9 mouse cellular contexts compared by ENCODE assay signal in the genomic region with DNA sequence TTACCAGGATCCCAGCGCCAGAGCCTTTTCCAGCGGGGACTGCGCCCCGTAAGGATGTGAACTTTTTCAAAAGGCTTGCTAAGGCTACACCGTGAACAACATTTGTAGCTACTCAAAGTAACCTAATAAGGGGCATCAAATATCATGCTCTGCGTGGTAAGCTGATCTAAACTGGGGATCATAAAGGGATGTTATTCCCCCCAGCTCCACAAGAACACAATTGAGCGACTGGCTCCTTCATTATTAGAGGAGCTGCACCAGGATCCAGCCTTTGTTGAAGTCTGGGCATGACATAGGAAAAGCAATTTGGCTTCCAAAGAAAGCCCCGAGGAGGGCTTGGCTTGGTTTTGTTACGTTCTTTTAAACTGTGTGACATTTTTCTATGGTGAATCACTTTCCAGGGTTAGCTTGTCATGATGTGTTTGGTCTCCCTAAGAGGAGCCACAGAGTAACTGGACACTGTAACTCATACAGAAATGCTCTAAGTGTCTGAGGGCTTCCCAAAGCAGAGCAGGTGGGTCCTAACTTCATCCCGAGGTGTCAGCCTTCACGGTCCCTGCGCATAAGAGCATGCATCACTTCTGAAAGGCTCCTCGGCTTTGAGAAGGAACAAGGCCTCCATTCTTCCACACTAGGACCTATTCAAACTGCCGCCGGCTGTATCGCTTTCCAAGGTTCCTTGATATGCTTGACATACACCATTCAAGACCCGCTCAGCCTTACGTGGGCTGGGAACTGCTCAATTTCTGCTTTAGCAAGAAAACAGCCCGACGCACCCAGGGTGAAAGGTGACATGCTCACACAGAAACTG. TPM values are rescaled to one million over a fixed set of nuclear protein-coding genes. Genes with fewer than 3 reads are reported as not detected.
DNase-seq lines count a peak whose midpoint lies in the region; ATAC-seq lines count a peak whose summit lies in the region.
"Had no signal": no experiment of that assay in that cellular context is flagged by ENCODE, and none has a peak within 500 bp of the region (broad histone marks: within the 10 kb centered on the region; RNA-seq: fewer than 3 reads in every experiment).

No protein-coding gene starts in this region.

- H3K27ac ChIP-seq in hindbrain, embryonic 12.5 days: peak overlapping the region; percentile 67
- peak overlapping the region; percentile 75 for H3K27ac ChIP-seq in midbrain, embryonic 12.5 days (replicated peaks)
- H3K27ac ChIP-seq in liver, embryonic 12.5 days: no peak overlapping the region

- 27% methylated on average over 20 of the region's 20 CpGs for WGBS in hindbrain, embryonic 12.5 days
- 33% methylated on average over 20 of the region's 20 CpGs for WGBS in midbrain, embryonic 12.5 days
- WGBS in liver, embryonic 12.5 days (ENCODE audit: insufficient replicate concordance): 80% methylated on average over 20 of the region's 20 CpGs

- H3K36me3 ChIP-seq in hindbrain, embryonic 12.5 days: no peaks in the 10 kb centered on the region
- no peaks in the 10 kb centered on the region for H3K36me3 ChIP-seq in midbrain, embryonic 12.5 days
- no peaks in the 10 kb centered on the region for H3K36me3 ChIP-seq in liver, embryonic 12.5 days

- H3K4me1 ChIP-seq in hindbrain, embryonic 12.5 days: 0 out of 2 replicates have a peak, but pooled peaks cover 5% of the 10 kb centered on the region
- H3K4me1 ChIP-seq in midbrain, embryonic 12.5 days: 0 out of 2 replicates have a peak, but pooled peaks cover 4% of the 10 kb centered on the region
- H3K4me1 ChIP-seq in liver, embryonic 12.5 days: no peaks in the 10 kb centered on the region

- H3K4me3 ChIP-seq in hindbrain, embryonic 12.5 days: no peak overlapping the region
- H3K4me3 ChIP-seq in midbrain, embryonic 12.5 days: no peak overlapping the region
- H3K4me3 ChIP-seq in liver, embryonic 12.5 days: no peak overlapping the region

- no peak overlapping the region for H3K9ac ChIP-seq in hindbrain, embryonic 12.5 days
- no peak overlapping the region for H3K9ac ChIP-seq in midbrain, embryonic 12.5 days (replicated peaks)
- H3K9ac ChIP-seq in liver, embryonic 12.5 days: no peak overlapping the region

- peak; percentile 89 for ATAC-seq in hindbrain, embryonic 12.5 days (ENCODE audit: low FRiP score)
- ATAC-seq in midbrain, embryonic 12.5 days (ENCODE audit: low FRiP score, low read depth): peak; percentile 90
- ATAC-seq in liver, embryonic 12.5 days: no peak

- H3K4me2 ChIP-seq in hindbrain, embryonic 12.5 days (replicated peaks): peak overlapping the region; percentile 30
- H3K4me2 ChIP-seq in midbrain, embryonic 12.5 days (replicated peaks): peak overlapping the region; percentile 12; the same call in 1 of the 2 replicates
- H3K4me2 ChIP-seq in liver, embryonic 12.5 days: no peak overlapping the region

- DNase-seq in NIH3T3 (ENCODE audit: low read depth): peak; percentile 11
- DNase-seq in embryo, embryonic 10.5 days (ENCODE audit: low spot score): peak; percentile 64
- no peak for DNase-seq in gastrocnemius, adult 8-10 months (ENCODE audit: low spot score in 2 of 2)
- no peak for DNase-seq in adipocyte (ENCODE audit: low spot score)
- DNase-seq in cerebellum, postnatal 14 days: no peak
- DNase-seq: heart, postnatal 36 days had no signal

- no peaks in the 10 kb centered on the region for H3K27me3 ChIP-seq in hindbrain, embryonic 12.5 days
- no peaks in the 10 kb centered on the region for H3K27me3 ChIP-seq in midbrain, embryonic 12.5 days
- H3K27me3 ChIP-seq in liver, embryonic 12.5 days (replicated peaks): no peaks in the 10 kb centered on the region

- no peaks in the 10 kb centered on the region for H3K9me3 ChIP-seq in hindbrain, embryonic 12.5 days (replicated peaks)
- H3K9me3 ChIP-seq in midbrain, embryonic 12.5 days: 0 out of 2 replicates have a peak, but pooled peaks cover 3% of the 10 kb centered on the region
- H3K9me3 ChIP-seq in liver, embryonic 12.5 days (replicated peaks): no peaks in the 10 kb centered on the region

RNA-seq across cellular contexts. Expression of a gene that starts 31.2 kb away (rescaled TPM):
- polyA plus RNA-seq in hindbrain, embryonic 12.5 days (2016; fragmentation: Nextera tagmentation; extraction: Ambion mirVana): 5.9 and 8.3 TPM in 2 replicates
- polyA plus RNA-seq in midbrain, embryonic 12.5 days (2016; fragmentation: Nextera tagmentation; extraction: Ambion mirVana): 3.2 and 3.8 TPM in 2 replicates
- total RNA-seq in gastrocnemius, adult 8-10 months (2022): not detected
- polyA plus RNA-seq in liver, embryonic 12.5 days (2016; fragmentation: Nextera tagmentation; extraction: Ambion mirVana): 9.9 and 10.7 TPM in 2 replicates

RNA-seq across cellular contexts. Expression of a gene that starts 43.5 kb away (rescaled TPM):
- polyA plus RNA-seq in hindbrain, embryonic 12.5 days (2016; fragmentation: Nextera tagmentation; extraction: Ambion mirVana): 23.2 and 26.0 TPM in 2 replicates
- 23.8 and 25.3 TPM in 2 replicates for polyA plus RNA-seq in midbrain, embryonic 12.5 days (2016; fragmentation: Nextera tagmentation; extraction: Ambion mirVana)
- 1 to 10 TPM; 3.0 to 3.7 (median 3.5) TPM for total RNA-seq in gastrocnemius, adult 8-10 months (2022)
- 10.0 and 10.6 TPM in 2 replicates for polyA plus RNA-seq in liver, embryonic 12.5 days (2016; fragmentation: Nextera tagmentation; extraction: Ambion mirVana)

Comparison
In these comparisons a context has a peak if more than half of its experiments do, and no peak if none do; other contexts are left out.
1. DNase-seq: peak in NIH3T3 (single experiment) and embryo, embryonic 10.5 days (single experiment); none in gastrocnemius, adult 8-10 months (0 of 2), adipocyte (single experiment) and cerebellum, postnatal 14 days (0 of 2).